Mouse (Mus musculus) fat pad, adult 2 months (tissue): ENCODE results near the gene Avil.

Experiments used
- DNase-seq: peaks from one replicate; pipeline ENCODE4 v3.0.0-alpha.2; 2011; ENCODE audit warnings: low read depth, low spot score; ENCODE audit errors: extremely low read depth

The Avil gene

GRCm38 (mm10) chr10:127017071-127017470 is 16.6 kb downstream of the Avil start:
- no peak for DNase-seq

GRCm38 (mm10) chr10:127018422-127018821 is 17.9 kb downstream of the Avil start:
- DNase-seq: no peak

- DNase-seq: peak; percentile 18
Observed at GRCm38 (mm10) chr10:127030336-127031296, 30.1 kb downstream of the Avil start, which contains the start of gene Tsfm. Gene Tsfm, minus strand, starts transcription at chr10:127030840.

GRCm38 (mm10) chr10:127033301-127033741 is 32.8 kb downstream of the Avil start:
- DNase-seq: no peak

GRCm38 (mm10) chr10:127036273-127036672 is 35.8 kb downstream of the Avil start:
- DNase-seq: no peak

- DNase-seq: no peak
Observed at GRCm38 (mm10) chr10:127037641-127038040, 37.1 kb downstream of the Avil start.

- no peak for DNase-seq
Observed at GRCm38 (mm10) chr10:127040569-127041214, 40.2 kb downstream of the Avil start.

- DNase-seq: no peak
Observed at GRCm38 (mm10) chr10:127041274-127041766, 40.8 kb downstream of the Avil start, which contains the start of the genes Mettl1 and Eef1akmt3. Gene Mettl1, plus strand, starts transcription at chr10:127041414. Gene Eef1akmt3, minus strand, starts transcription at chr10:127041513.

- DNase-seq: no peak
Observed at GRCm38 (mm10) chr10:127041774-127042338, 41.3 kb downstream of the Avil start.

- no peak for DNase-seq
Observed at GRCm38 (mm10) chr10:127042468-127043115, 42.1 kb downstream of the Avil start.

- DNase-seq: no peak
Observed at GRCm38 (mm10) chr10:127043187-127043586, 42.7 kb downstream of the Avil start.

- DNase-seq: no peak
Observed at GRCm38 (mm10) chr10:127047954-127048353, 47.4 kb downstream of the Avil start, which contains the start of gene Cyp27b1. Gene Cyp27b1, plus strand, starts transcription at chr10:127048250.

GRCm38 (mm10) chr10:127048608-127049394 is 48.3 kb downstream of the Avil start:
- DNase-seq: no peak

GRCm38 (mm10) chr10:127049395-127050118 is 49.0 kb downstream of the Avil start:
- no peak for DNase-seq

GRCm38 (mm10) chr10:127050119-127050474 is 49.6 kb downstream of the Avil start:
- DNase-seq: no peak

GRCm38 (mm10) chr10:127054646-127055045 is 54.1 kb downstream of the Avil start:
- no peak for DNase-seq

- DNase-seq: no peak
Observed at GRCm38 (mm10) chr10:127055406-127055805, 54.9 kb downstream of the Avil start.

- DNase-seq: no peak
Observed at GRCm38 (mm10) chr10:127056490-127056889, 56.0 kb downstream of the Avil start.

- DNase-seq: no peak
Observed at GRCm38 (mm10) chr10:127058161-127058560, 57.7 kb downstream of the Avil start.
